ENCODE assay signal across 8 mouse cellular contexts in genomic region chr2:25265897-25266656, GRCm38 (mm10). TPM values are rescaled to one million over a fixed set of nuclear protein-coding genes. Genes with fewer than 3 reads are reported as not detected.
DNase-seq lines count a peak whose midpoint lies in the region; ATAC-seq and TF ChIP-seq lines count a peak whose summit lies in the region.

No protein-coding gene starts in this region.

- peaks cover 19% of the 10 kb centered on the region for H3K27me3 ChIP-seq in limb, embryonic 11.5 days (ENCODE audit: control insufficient read depth, insufficient read depth, low read length)
- H3K27me3 ChIP-seq in limb, embryonic 10.5 days (ENCODE audit: low read depth, poor library complexity, severe bottlenecking), result peaks cover 29% of the 10 kb centered on the region
- H3K27me3 ChIP-seq in heart, embryonic 16.5 days (ENCODE audit: control insufficient read depth, insufficient read depth, low read length), result peaks cover 8% of the 10 kb centered on the region
- H3K27me3 ChIP-seq in limb, embryonic 15.5 days, result peaks cover 20% of the 10 kb centered on the region

- no peak for TF ChIP-seq POLR2A in olfactory bulb, adult 2 months (IDR thresholded peaks at IDR 0.05; ENCODE audit: insufficient read depth, low read depth, low read length)

- H3K36me3 ChIP-seq in limb, embryonic 11.5 days (ENCODE audit: control insufficient read depth, insufficient read depth, low read length), result peaks cover 2% of the 10 kb centered on the region; the same call in 1 of the 2 replicates
- peaks cover 32% of the 10 kb centered on the region for H3K36me3 ChIP-seq in limb, embryonic 10.5 days
- peaks cover 11% of the 10 kb centered on the region; the same call in 1 of the 2 replicates for H3K36me3 ChIP-seq in heart, embryonic 16.5 days (ENCODE audit: control insufficient read depth, insufficient read depth)
- peaks cover 35% of the 10 kb centered on the region for H3K36me3 ChIP-seq in limb, embryonic 15.5 days

- peaks cover 13% of the 10 kb centered on the region for H3K4me1 ChIP-seq in limb, embryonic 11.5 days (ENCODE audit: control insufficient read depth, insufficient read depth, low read length)
- H3K4me1 ChIP-seq in limb, embryonic 10.5 days, result peaks cover 46% of the 10 kb centered on the region
- H3K4me1 ChIP-seq in heart, embryonic 16.5 days (ENCODE audit: control insufficient read depth, insufficient read depth, low read length), result peaks cover 37% of the 10 kb centered on the region
- peaks cover 46% of the 10 kb centered on the region for H3K4me1 ChIP-seq in limb, embryonic 15.5 days
- peaks cover 39% of the 10 kb centered on the region for H3K4me1 ChIP-seq in olfactory bulb, adult 2 months (ENCODE audit: control insufficient read depth, insufficient read depth, low read length)

- no peak for TF ChIP-seq CTCF in olfactory bulb, adult 2 months (IDR thresholded peaks at IDR 0.05; ENCODE audit: insufficient read depth, low read depth, low read length)

- H3K27ac ChIP-seq in limb, embryonic 11.5 days (replicated peaks; ENCODE audit: low read depth, low read length), result no peak overlapping the region
- no peak overlapping the region for H3K27ac ChIP-seq in limb, embryonic 10.5 days
- no peak overlapping the region for H3K27ac ChIP-seq in heart, embryonic 16.5 days (ENCODE audit: low read length)
- no peak overlapping the region for H3K27ac ChIP-seq in limb, embryonic 15.5 days
- peak overlapping the region; percentile 21; the same call in 1 of the 2 replicates for H3K27ac ChIP-seq in olfactory bulb, adult 2 months (ENCODE audit: insufficient read depth, low read depth, low read length)

- no peak for ATAC-seq in limb, embryonic 11.5 days (ENCODE audit: insufficient number of reproducible peaks, low FRiP score, low TSS enrichment, low read depth)
- ATAC-seq in heart, embryonic 16.5 days (replicated peaks; ENCODE audit: extremely low read depth, insufficient read depth, low FRiP score), result no peak
- no peak for ATAC-seq in limb, embryonic 15.5 days (ENCODE audit: insufficient number of reproducible peaks, low FRiP score, low TSS enrichment, low read depth)

- WGBS in limb, embryonic 11.5 days, result 65% methylated on average over 6 of the region's 6 CpGs
- WGBS in limb, embryonic 10.5 days, result 67% methylated on average over 6 of the region's 6 CpGs
- 51% methylated on average over 6 of the region's 6 CpGs for WGBS in heart, embryonic 16.5 days
- 60% methylated on average over 6 of the region's 6 CpGs for WGBS in limb, embryonic 15.5 days
- WGBS in olfactory bulb, adult 2 months, result 50% methylated on average over 6 of the region's 6 CpGs

- H3K4me2 ChIP-seq in limb, embryonic 11.5 days (ENCODE audit: low read depth, severe bottlenecking), result no peak overlapping the region; the same call in 1 of the 2 replicates
- peak overlapping the region; percentile 17; the same call in 1 of the 2 replicates for H3K4me2 ChIP-seq in heart, embryonic 16.5 days (ENCODE audit: low read depth, low read length)
- H3K4me2 ChIP-seq in limb, embryonic 15.5 days, result 0 out of 2 replicates have a peak overlapping the region, but pooled peaks have one; percentile 3

- no peak overlapping the region for H3K4me3 ChIP-seq in limb, embryonic 11.5 days (ENCODE audit: low read depth, low read length)
- no peak overlapping the region for H3K4me3 ChIP-seq in limb, embryonic 10.5 days
- no peak overlapping the region for H3K4me3 ChIP-seq in heart, embryonic 16.5 days (ENCODE audit: low read length)
- H3K4me3 ChIP-seq in limb, embryonic 15.5 days, result no peak overlapping the region
- no peak overlapping the region for H3K4me3 ChIP-seq in olfactory bulb, adult 2 months (ENCODE audit: insufficient read depth, low read depth, low read length)

- DNase-seq in limb, embryonic 11.5 days (ENCODE audit: low spot score), result no peak
- no peak for DNase-seq in limb, embryonic 10.5 days (ENCODE audit: low spot score)
- peak; percentile 99 for DNase-seq in cerebellum, adult 9-10 months
- no peak for DNase-seq in right cerebral cortex, postnatal 36 days (ENCODE audit: low spot score in 2 of 2)
- no peak for DNase-seq in gastrocnemius, adult 18-20 months (ENCODE audit: low spot score)

- H3K9me3 ChIP-seq in limb, embryonic 11.5 days (ENCODE audit: control insufficient read depth, low read length), result no peaks in the 10 kb centered on the region
- no peaks in the 10 kb centered on the region for H3K9me3 ChIP-seq in limb, embryonic 10.5 days (replicated peaks)
- H3K9me3 ChIP-seq in heart, embryonic 16.5 days (replicated peaks; ENCODE audit: control insufficient read depth, low read length), result no peaks in the 10 kb centered on the region
- no peaks in the 10 kb centered on the region for H3K9me3 ChIP-seq in limb, embryonic 15.5 days

- H3K9ac ChIP-seq in limb, embryonic 11.5 days (ENCODE audit: low read length), result 0 out of 2 replicates have a peak overlapping the region, but pooled peaks have one; percentile 22
- H3K9ac ChIP-seq in heart, embryonic 16.5 days (ENCODE audit: low read length), result peak overlapping the region; percentile 45; the same call in 1 of the 2 replicates
- 0 out of 2 replicates have a peak overlapping the region, but pooled peaks have one; percentile 2 for H3K9ac ChIP-seq in limb, embryonic 15.5 days

RNA-seq across cellular contexts. Expression of gene Tprn, which starts 3.7 kb away (rescaled TPM):
- polyA plus RNA-seq in limb, embryonic 11.5 days (2014; fragmentation: Nextera tagmentation; extraction: Ambion mirVana), result 5.6 and 5.7 TPM in 2 replicates
- 8.7 and 9.7 TPM in 2 replicates for polyA plus RNA-seq in limb, embryonic 10.5 days (2016; fragmentation: Nextera tagmentation; extraction: Ambion mirVana)
- 4.3 and 5.9 TPM in 2 replicates for polyA plus RNA-seq in heart, embryonic 16.5 days (2015; fragmentation: Nextera tagmentation; extraction: Ambion mirVana)
- polyA plus RNA-seq in limb, embryonic 15.5 days (2015; fragmentation: Nextera tagmentation; extraction: Ambion mirVana), result 8.5 and 8.6 TPM in 2 replicates
- polyA plus RNA-seq in olfactory bulb, adult 2 months (2012; ENCODE audit: insufficient read depth, insufficient read length, low replicate concordance, missing spikeins), result not detected in 2 replicates
- 1 to 10 TPM; 2.9 to 3.8 TPM for total RNA-seq in gastrocnemius, adult 18-20 months (2021)

RNA-seq across cellular contexts. Expression of gene Ssna1, which starts 6.2 kb away (rescaled TPM):
- 237 and 242 TPM in 2 replicates for polyA plus RNA-seq in limb, embryonic 11.5 days (2014; fragmentation: Nextera tagmentation; extraction: Ambion mirVana)
- polyA plus RNA-seq in limb, embryonic 10.5 days (2016; fragmentation: Nextera tagmentation; extraction: Ambion mirVana), result 235 and 243 TPM in 2 replicates
- 154 and 157 TPM in 2 replicates for polyA plus RNA-seq in heart, embryonic 16.5 days (2015; fragmentation: Nextera tagmentation; extraction: Ambion mirVana)
- 241 and 244 TPM in 2 replicates for polyA plus RNA-seq in limb, embryonic 15.5 days (2015; fragmentation: Nextera tagmentation; extraction: Ambion mirVana)
- polyA plus RNA-seq in olfactory bulb, adult 2 months (2012; ENCODE audit: insufficient read depth, insufficient read length, low replicate concordance, missing spikeins), result not detected in 2 replicates
- 10 to 100 TPM; 27.9 to 30.9 TPM for total RNA-seq in gastrocnemius, adult 18-20 months (2021)

RNA-seq across cellular contexts. Expression of gene Anapc2, which starts 6.2 kb away (rescaled TPM):
- 118 and 120 TPM in 2 replicates for polyA plus RNA-seq in limb, embryonic 11.5 days (2014; fragmentation: Nextera tagmentation; extraction: Ambion mirVana)
- polyA plus RNA-seq in limb, embryonic 10.5 days (2016; fragmentation: Nextera tagmentation; extraction: Ambion mirVana), result 138 and 153 TPM in 2 replicates
- 80.5 and 86.6 TPM in 2 replicates for polyA plus RNA-seq in heart, embryonic 16.5 days (2015; fragmentation: Nextera tagmentation; extraction: Ambion mirVana)
- 136 and 140 TPM in 2 replicates for polyA plus RNA-seq in limb, embryonic 15.5 days (2015; fragmentation: Nextera tagmentation; extraction: Ambion mirVana)
- not detected in 2 replicates for polyA plus RNA-seq in olfactory bulb, adult 2 months (2012; ENCODE audit: insufficient read depth, insufficient read length, low replicate concordance, missing spikeins)
- 10 to 100 TPM; 27.6 to 30.4 TPM for total RNA-seq in gastrocnemius, adult 18-20 months (2021)

RNA-seq across cellular contexts. Expression of gene Tmem203, which starts 10.8 kb away (rescaled TPM):
- 11.1 and 14.6 TPM in 2 replicates for polyA plus RNA-seq in limb, embryonic 11.5 days (2014; fragmentation: Nextera tagmentation; extraction: Ambion mirVana)
- polyA plus RNA-seq in limb, embryonic 10.5 days (2016; fragmentation: Nextera tagmentation; extraction: Ambion mirVana), result 14.5 and 18.4 TPM in 2 replicates
- polyA plus RNA-seq in heart, embryonic 16.5 days (2015; fragmentation: Nextera tagmentation; extraction: Ambion mirVana), result 15.1 and 16.4 TPM in 2 replicates
- polyA plus RNA-seq in limb, embryonic 15.5 days (2015; fragmentation: Nextera tagmentation; extraction: Ambion mirVana), result 21.4 and 24.2 TPM in 2 replicates
- not detected in 2 replicates for polyA plus RNA-seq in olfactory bulb, adult 2 months (2012; ENCODE audit: insufficient read depth, insufficient read length, low replicate concordance, missing spikeins)
- 10 to 100 TPM; 12.0 to 12.1 TPM for total RNA-seq in gastrocnemius, adult 18-20 months (2021)

RNA-seq across cellular contexts. Expression of gene AL732309.1, which starts 19.4 kb away (rescaled TPM):
- 4.0 and 6.6 TPM in 2 replicates for polyA plus RNA-seq in limb, embryonic 11.5 days (2014; fragmentation: Nextera tagmentation; extraction: Ambion mirVana)
- polyA plus RNA-seq in limb, embryonic 10.5 days (2016; fragmentation: Nextera tagmentation; extraction: Ambion mirVana), result 6.5 and 7.8 TPM in 2 replicates
- 2.2 and 3.1 TPM in 2 replicates for polyA plus RNA-seq in heart, embryonic 16.5 days (2015; fragmentation: Nextera tagmentation; extraction: Ambion mirVana)
- 10.2 and 10.4 TPM in 2 replicates for polyA plus RNA-seq in limb, embryonic 15.5 days (2015; fragmentation: Nextera tagmentation; extraction: Ambion mirVana)
- not detected in 2 replicates for polyA plus RNA-seq in olfactory bulb, adult 2 months (2012; ENCODE audit: insufficient read depth, insufficient read length, low replicate concordance, missing spikeins)
- total RNA-seq in gastrocnemius, adult 18-20 months (2021), result 1 to 10 TPM; 1.3 to 1.4 TPM

Comparison
In these comparisons a context has a peak if more than half of its experiments do, and no peak if none do; other contexts are left out.
1. RNA of gene Ssna1, which starts 6.2 kb away (polyA plus RNA-seq): 241 to 244 TPM in limb, embryonic 15.5 days, 235 to 243 TPM in limb, embryonic 10.5 days, 237 to 242 TPM in limb, embryonic 11.5 days and 154 to 157 TPM in heart, embryonic 16.5 days; not detected in olfactory bulb, adult 2 months; every median in the first group is over 100 times any median in the second.
2. Peak in every context shown above with its lines, with median percentiles within 50 percentile points of each other: H3K9ac ChIP-seq.